Mouse (Mus musculus): ENCODE data around the gene Rpl36a. TPM values are rescaled to one million over a fixed set of nuclear protein-coding genes. Genes with fewer than 3 reads are reported as not detected.

Gene Rpl36a
- polyA plus RNA-seq, 1 experiment, result not detected

DNA sequence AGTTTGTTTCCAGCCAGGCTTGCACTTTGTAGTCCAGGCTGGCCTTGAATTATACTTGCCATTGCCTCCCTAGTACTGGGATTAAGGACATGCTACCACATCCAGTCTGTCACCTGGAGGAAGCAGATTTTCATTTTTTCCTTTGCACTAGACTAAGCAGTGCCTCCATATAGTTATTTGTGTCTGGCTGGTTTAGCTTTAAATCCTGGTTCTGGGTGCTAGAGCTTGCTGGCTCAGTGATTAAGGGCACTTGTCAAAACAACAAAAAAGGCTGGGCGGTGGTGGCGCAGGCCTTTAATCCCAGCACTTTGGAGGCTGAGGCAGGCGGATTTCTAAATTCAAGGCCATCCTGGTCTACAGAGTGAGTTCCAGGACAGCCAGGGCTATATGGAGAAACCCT is 3.5 kb downstream of the Rpl36a start:
- 90% methylated on average over 3 of the region's 3 CpGs for WGBS
- H3K27ac ChIP-seq (ENCODE audit: insufficient read depth, low read depth, low read length), result no peak overlapping the region
- no peak for TF ChIP-seq POLR2A (IDR thresholded peaks at IDR 0.05; ENCODE audit: insufficient read depth, low read depth, low read length)
- no peak for TF ChIP-seq CTCF (IDR thresholded peaks at IDR 0.05; ENCODE audit: insufficient read depth, low read depth, low read length)
- no peaks in the 10 kb centered on the region for H3K4me1 ChIP-seq (ENCODE audit: control insufficient read depth, insufficient read depth, low read length)
- H3K4me3 ChIP-seq (ENCODE audit: insufficient read depth, low read depth, low read length), result no peak overlapping the region

DNA sequence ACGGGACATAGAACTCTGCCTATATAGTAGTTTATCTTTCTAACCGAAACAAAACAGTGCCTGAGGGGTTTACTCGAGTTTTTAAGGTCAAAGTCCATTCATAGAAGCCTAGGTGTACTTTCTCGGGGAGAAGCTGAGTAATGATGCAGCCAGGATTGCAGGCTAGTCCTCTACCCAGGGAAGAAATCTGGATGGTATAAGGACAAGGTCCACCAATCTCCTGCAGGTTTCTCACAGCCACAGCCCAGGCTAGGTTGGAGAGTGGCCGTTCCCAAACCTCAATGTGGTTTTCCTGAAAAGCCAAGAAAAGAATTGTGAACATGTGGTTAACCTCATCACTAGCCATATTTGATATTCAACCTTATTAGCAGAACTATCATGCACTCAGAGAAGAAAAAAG is 4.4 kb downstream of the Rpl36a start:
- Histone ChIP-seq H3K4me1 (ENCODE audit: control insufficient read depth, insufficient read depth, low read length) (no peaks in the 10 kb centered on the region), H3K27ac (ENCODE audit: insufficient read depth, low read depth, low read length) (no peak overlapping the region), H3K4me3 (ENCODE audit: insufficient read depth, low read depth, low read length) (no peak overlapping the region)
- 67% methylated on average over 5 of the region's 5 CpGs for WGBS
- TF ChIP-seq POLR2A (IDR thresholded peaks at IDR 0.05; ENCODE audit: insufficient read depth, low read depth, low read length) (no peak), CTCF (IDR thresholded peaks at IDR 0.05; ENCODE audit: insufficient read depth, low read depth, low read length) (no peak)

- Histone ChIP-seq H3K27ac (ENCODE audit: insufficient read depth, low read depth, low read length) (peak overlapping the region; percentile 50; the same call in 1 of the 2 replicates), H3K4me1 (ENCODE audit: control insufficient read depth, insufficient read depth, low read length) (0 out of 2 replicates have a peak, but pooled peaks cover 3% of the 10 kb centered on the region), H3K4me3 (ENCODE audit: insufficient read depth, low read depth, low read length) (peak overlapping the region; percentile 35; the same call in 1 of the 2 replicates)
- TF ChIP-seq POLR2A (IDR thresholded peaks at IDR 0.05; ENCODE audit: insufficient read depth, low read depth, low read length), result no peak
- no peak for TF ChIP-seq CTCF (IDR thresholded peaks at IDR 0.05; ENCODE audit: insufficient read depth, low read depth, low read length)
- WGBS, result 24% methylated on average over 10 of the region's 10 CpGs
Measured at GRCm38 (mm10) chrX:134599922-134600565, 14.6 kb downstream of the Rpl36a start.

- H3K4me3 ChIP-seq (ENCODE audit: insufficient read depth, low read depth, low read length), result peak within 1 kb of the TSS; percentile 57
- H3K27ac ChIP-seq (ENCODE audit: insufficient read depth, low read depth, low read length), result peak within 1 kb of the TSS; percentile 98
- TF ChIP-seq CTCF (IDR thresholded peaks at IDR 0.05; ENCODE audit: insufficient read depth, low read depth, low read length) (no peak), POLR2A (IDR thresholded peaks at IDR 0.05; ENCODE audit: insufficient read depth, low read depth, low read length) (no peak)
- H3K4me1 ChIP-seq (ENCODE audit: control insufficient read depth, insufficient read depth, low read length), result 0 out of 2 replicates have a peak, but pooled peaks cover 3% of the 10 kb centered on the region
- WGBS, result 14% methylated on average over 33 of the region's 33 CpGs
Measured at GRCm38 (mm10) chrX:134600659-134601379, 15.4 kb downstream of the Rpl36a start, which contains the start of the genes Gla and Hnrnph2. Gene Gla, minus strand, starts transcription at chrX:134601125. Gene Hnrnph2, plus strand, starts transcription at chrX:134601179.

- Histone ChIP-seq H3K27ac (ENCODE audit: insufficient read depth, low read depth, low read length) (peak overlapping the region; percentile 98), H3K4me1 (ENCODE audit: control insufficient read depth, insufficient read depth, low read length) (0 out of 2 replicates have a peak, but pooled peaks cover 3% of the 10 kb centered on the region), H3K4me3 (ENCODE audit: insufficient read depth, low read depth, low read length) (peak overlapping the region; percentile 57)
- WGBS, result 17% methylated on average over 43 of the region's 43 CpGs
- TF ChIP-seq CTCF (IDR thresholded peaks at IDR 0.05; ENCODE audit: insufficient read depth, low read depth, low read length) (no peak), POLR2A (IDR thresholded peaks at IDR 0.05; ENCODE audit: insufficient read depth, low read depth, low read length) (no peak)
Measured at GRCm38 (mm10) chrX:134601380-134602120, 16.1 kb downstream of the Rpl36a start.

GRCm38 (mm10) chrX:134609472-134609871 is 24.0 kb downstream of the Rpl36a start:
- Histone ChIP-seq H3K27ac (ENCODE audit: insufficient read depth, low read depth, low read length) (no peak overlapping the region), H3K4me3 (ENCODE audit: insufficient read depth, low read depth, low read length) (no peak overlapping the region), H3K4me1 (ENCODE audit: control insufficient read depth, insufficient read depth, low read length) (no peaks in the 10 kb centered on the region)
- TF ChIP-seq CTCF (IDR thresholded peaks at IDR 0.05; ENCODE audit: insufficient read depth, low read depth, low read length), result no peak
- no peak for TF ChIP-seq POLR2A (IDR thresholded peaks at IDR 0.05; ENCODE audit: insufficient read depth, low read depth, low read length)
- 29% methylated on average over 4 of the region's 4 CpGs for WGBS

GRCm38 (mm10) chrX:134610984-134611383 is 25.5 kb downstream of the Rpl36a start:
- TF ChIP-seq POLR2A (IDR thresholded peaks at IDR 0.05; ENCODE audit: insufficient read depth, low read depth, low read length), result no peak
- no peak for TF ChIP-seq CTCF (IDR thresholded peaks at IDR 0.05; ENCODE audit: insufficient read depth, low read depth, low read length)
- 83% methylated on average over 4 of the region's 4 CpGs for WGBS
- Histone ChIP-seq H3K27ac (ENCODE audit: insufficient read depth, low read depth, low read length) (no peak overlapping the region), H3K4me1 (ENCODE audit: control insufficient read depth, insufficient read depth, low read length) (no peaks in the 10 kb centered on the region), H3K4me3 (ENCODE audit: insufficient read depth, low read depth, low read length) (no peak overlapping the region)

DNA sequence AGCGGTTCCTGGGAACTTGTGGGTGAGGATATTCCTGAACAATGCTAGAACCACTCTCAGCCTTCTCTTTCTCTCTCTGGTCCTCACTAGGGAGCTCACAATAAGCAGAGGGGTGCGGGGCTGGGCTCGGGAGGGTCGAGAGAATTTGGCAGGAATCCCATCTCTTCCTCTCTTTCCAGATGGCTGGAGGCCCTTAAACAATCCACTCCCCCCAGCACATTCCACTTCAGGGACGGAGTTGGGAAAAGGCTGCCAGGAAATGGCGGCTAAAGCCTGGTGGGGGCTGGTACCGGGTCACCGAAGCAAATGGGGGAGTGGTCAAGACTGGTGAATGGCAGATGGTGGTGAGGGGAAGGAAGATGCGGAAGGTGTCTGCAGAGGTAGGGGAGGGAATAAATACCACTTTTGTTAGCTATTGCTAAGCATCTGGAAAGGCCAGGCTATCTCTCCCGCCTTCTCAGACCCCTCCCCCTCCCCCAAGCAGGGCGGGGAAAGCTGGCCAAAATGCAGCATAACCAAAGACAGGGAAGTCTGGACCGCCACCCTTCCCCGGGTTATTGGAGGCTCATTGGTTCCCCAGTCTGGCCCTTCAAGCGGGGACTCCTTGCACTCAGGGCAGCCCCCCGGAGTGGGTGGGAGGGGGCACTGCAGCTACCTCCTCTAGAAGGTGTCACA is 27.0 kb downstream of the Rpl36a start:
- 21% methylated on average over 15 of the region's 15 CpGs for WGBS
- H3K4me1 ChIP-seq (ENCODE audit: control insufficient read depth, insufficient read depth, low read length), result no peaks in the 10 kb centered on the region
- H3K4me3 ChIP-seq (ENCODE audit: insufficient read depth, low read depth, low read length), result peak overlapping the region; percentile 54
- H3K27ac ChIP-seq (ENCODE audit: insufficient read depth, low read depth, low read length), result peak overlapping the region; percentile 69
- TF ChIP-seq POLR2A (IDR thresholded peaks at IDR 0.05; ENCODE audit: insufficient read depth, low read depth, low read length) (no peak), CTCF (IDR thresholded peaks at IDR 0.05; ENCODE audit: insufficient read depth, low read depth, low read length) (no peak)

All from olfactory bulb, adult 2 months (tissue).